Mouse (Mus musculus): ENCODE measurements around the gene Gm32717. TPM values are rescaled to one million over a fixed set of nuclear protein-coding genes. Genes with fewer than 3 reads are reported as not detected.
"Not testable (repeated sequence)": the region's sequence is repeated elsewhere in the genome, so short reads cannot be mapped to it uniquely, and the experiment has no call there.

Gene Gm32717
- 0.06 and 0.12 TPM in 2 replicates for polyA plus RNA-seq (2016; fragmentation: Nextera tagmentation; extraction: Ambion mirVana)

DNA sequence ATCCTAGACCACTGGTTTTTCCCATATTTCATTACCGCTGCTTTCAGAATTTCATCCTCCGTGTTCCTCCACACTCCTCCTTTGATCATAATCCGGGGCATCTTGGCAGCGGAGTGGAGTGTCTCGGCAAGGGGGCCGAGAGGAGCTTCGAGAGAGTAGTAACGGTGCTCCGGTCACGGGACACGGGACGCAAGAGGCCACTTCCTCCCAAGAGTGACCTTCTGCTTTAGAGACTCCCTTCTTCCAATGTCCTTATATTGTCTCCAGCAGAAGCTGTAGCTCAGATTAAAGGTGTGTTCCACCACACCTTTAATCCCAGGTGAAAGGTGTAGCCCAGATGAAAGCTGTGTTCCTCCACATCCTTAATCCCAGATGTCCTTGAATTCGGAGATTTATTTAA lies at the start of gene Gm32717:
Gene Gm32717 (minus strand): TSS at position 101 of the 400 bp plus-strand sequence.
- H3K36me3 ChIP-seq; H3K9me3 ChIP-seq; H3K27ac ChIP-seq; H3K4me1 ChIP-seq (replicated peaks); DNase-seq (ENCODE audit: low spot score); H3K4me3 ChIP-seq; H3K27me3 ChIP-seq (ENCODE audit: insufficient read depth, poor library complexity, severe bottlenecking): not testable (repeated sequence)
- WGBS, result no CpG with 5 or more reads among the region's 13 CpGs

DNA sequence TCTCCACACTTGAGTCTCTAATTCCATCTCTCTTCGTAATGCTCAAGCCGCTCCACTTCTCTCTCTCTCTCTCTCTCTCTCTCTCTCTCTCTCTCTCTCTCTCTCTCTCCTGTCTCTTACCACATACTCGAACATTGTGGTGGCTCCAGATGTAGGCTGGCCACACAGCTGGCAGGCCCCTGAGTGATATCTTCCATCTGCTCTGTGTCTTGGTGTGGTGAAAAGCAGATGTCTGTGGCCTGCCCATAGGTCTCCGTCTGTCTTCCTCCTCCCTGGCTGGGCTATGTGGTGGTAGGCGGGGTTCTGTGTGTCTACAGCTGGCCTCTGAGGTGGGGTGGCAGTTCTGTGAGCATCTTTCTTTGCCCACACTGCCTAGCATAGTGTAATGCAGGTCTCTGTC lies 42.4 kb upstream of the Gm32717 start:
- not testable (repeated sequence) for H3K27ac ChIP-seq; H3K9me3 ChIP-seq; H3K27me3 ChIP-seq (ENCODE audit: insufficient read depth, poor library complexity, severe bottlenecking); H3K4me1 ChIP-seq (replicated peaks); DNase-seq (ENCODE audit: low spot score); H3K4me3 ChIP-seq; H3K36me3 ChIP-seq
- 88% methylated on average over 3 of the region's 5 CpGs for WGBS

DNA sequence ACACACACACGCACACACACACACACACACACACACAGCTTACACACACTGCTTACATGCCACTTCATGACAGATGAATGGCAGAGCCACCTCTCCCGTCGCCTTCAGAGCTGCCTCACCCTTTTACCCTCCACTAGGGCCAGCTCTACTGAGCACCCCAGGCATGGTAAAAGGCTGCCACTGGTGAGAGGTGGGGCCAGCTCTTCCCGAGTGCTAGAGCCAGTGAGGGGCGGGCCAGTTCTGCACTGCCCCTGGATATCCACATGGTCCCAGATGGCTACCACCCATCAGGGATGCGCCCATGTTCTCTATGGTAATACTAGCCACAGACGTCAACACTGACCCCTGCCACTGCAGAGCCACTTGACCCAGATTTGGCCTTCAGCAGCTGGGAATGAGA lies 42.0 kb upstream of the Gm32717 start:
- not testable (repeated sequence) for H3K36me3 ChIP-seq; DNase-seq (ENCODE audit: low spot score); H3K9me3 ChIP-seq; H3K4me3 ChIP-seq; H3K27ac ChIP-seq; H3K4me1 ChIP-seq (replicated peaks); H3K27me3 ChIP-seq (ENCODE audit: insufficient read depth, poor library complexity, severe bottlenecking)
- WGBS, result 87% methylated on average over 7 of the region's 7 CpGs

DNA sequence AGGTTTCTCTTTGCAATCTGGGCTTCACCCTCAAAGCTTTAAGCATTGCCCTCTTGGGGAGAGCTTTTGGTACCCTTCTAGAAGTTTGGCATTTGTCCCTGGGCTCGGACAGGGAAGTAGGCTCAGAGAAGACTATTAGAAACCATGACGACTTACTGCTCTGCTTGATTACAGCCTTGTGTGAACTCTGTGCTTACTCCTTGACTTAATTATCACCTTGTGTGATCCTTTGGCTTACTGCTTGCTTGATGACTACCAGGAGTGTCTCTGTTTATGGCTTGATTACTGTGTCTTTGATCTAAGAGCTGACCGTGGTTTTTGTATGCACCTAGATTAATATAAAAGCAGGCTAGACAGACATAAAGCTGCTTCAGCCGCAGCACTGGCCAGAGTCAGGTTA lies 37.5 kb upstream of the Gm32717 start:
- no CpG with 5 or more reads among the region's 4 CpGs for WGBS
- H3K36me3 ChIP-seq; DNase-seq (ENCODE audit: low spot score); H3K4me1 ChIP-seq (replicated peaks); H3K27ac ChIP-seq; H3K27me3 ChIP-seq (ENCODE audit: insufficient read depth, poor library complexity, severe bottlenecking); H3K4me3 ChIP-seq; H3K9me3 ChIP-seq: not testable (repeated sequence)

DNA sequence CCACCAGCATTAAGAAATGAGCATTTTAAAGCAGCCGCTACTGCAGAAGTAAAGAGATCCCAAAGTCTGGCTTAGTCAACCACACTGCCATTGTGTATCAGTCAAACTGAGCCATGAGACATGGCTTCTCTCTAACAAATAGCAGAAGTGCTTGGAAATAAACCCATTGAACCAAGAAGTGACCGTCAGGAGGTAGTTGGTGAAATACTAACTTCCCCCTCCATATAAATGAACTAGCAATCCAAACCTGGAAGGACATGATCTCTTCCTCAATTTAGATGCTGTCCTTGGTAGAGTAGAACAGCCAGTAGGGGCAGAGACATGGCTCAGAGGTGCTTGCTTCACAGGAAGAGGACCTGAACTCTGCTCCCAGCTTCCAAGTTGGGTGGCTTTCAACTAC lies 30.8 kb upstream of the Gm32717 start:
- H3K27me3 ChIP-seq (ENCODE audit: insufficient read depth, poor library complexity, severe bottlenecking); H3K4me1 ChIP-seq (replicated peaks); H3K27ac ChIP-seq; H3K9me3 ChIP-seq; H3K36me3 ChIP-seq; DNase-seq (ENCODE audit: low spot score); H3K4me3 ChIP-seq: not testable (repeated sequence)
- WGBS, result 90% methylated on average over 1 of the region's 2 CpGs

DNA sequence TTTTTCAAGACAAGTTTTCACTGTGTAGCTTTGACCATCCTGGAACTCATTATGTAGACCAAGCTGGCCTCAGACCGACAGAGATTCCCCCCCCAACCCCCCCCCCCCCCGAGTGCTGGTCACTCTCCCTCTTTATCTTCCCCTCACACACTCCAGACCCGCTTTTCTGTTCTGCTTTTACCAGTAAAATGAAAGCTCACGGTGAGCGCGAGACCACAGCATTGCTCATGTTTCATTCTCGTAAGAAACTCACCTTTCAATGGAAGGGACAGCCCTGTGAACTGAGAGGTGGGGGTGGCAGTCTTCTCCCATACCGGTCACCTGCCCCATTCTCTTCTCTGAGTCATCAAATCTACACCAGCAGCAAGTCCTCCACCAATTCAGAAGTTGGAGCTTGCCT lies 28.2 kb upstream of the Gm32717 start:
- H3K36me3 ChIP-seq; H3K4me3 ChIP-seq; H3K27me3 ChIP-seq (ENCODE audit: insufficient read depth, poor library complexity, severe bottlenecking); H3K4me1 ChIP-seq (replicated peaks); H3K9me3 ChIP-seq; DNase-seq (ENCODE audit: low spot score); H3K27ac ChIP-seq: not testable (repeated sequence)
- WGBS, result 70% methylated on average over 2 of the region's 8 CpGs

DNA sequence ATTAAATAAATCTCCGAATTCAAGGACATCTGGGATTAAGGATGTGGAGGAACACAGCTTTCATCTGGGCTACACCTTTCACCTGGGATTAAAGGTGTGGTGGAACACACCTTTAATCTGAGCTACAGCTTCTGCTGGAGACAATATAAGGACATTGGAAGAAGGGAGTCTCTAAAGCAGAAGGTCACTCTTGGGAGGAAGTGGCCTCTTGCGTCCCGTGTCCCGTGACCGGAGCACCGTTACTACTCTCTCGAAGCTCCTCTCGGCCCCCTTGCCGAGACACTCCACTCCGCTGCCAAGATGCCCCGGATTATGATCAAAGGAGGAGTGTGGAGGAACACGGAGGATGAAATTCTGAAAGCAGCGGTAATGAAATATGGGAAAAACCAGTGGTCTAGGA lies 17.8 kb upstream of the Gm32717 start, which contains the start of gene Gm32802:
Gene Gm32802 (plus strand): TSS at position 301 of the 400 bp plus-strand sequence.
- H3K4me3 ChIP-seq; DNase-seq (ENCODE audit: low spot score); H3K9me3 ChIP-seq; H3K36me3 ChIP-seq; H3K27ac ChIP-seq; H3K27me3 ChIP-seq (ENCODE audit: insufficient read depth, poor library complexity, severe bottlenecking); H3K4me1 ChIP-seq (replicated peaks): not testable (repeated sequence)
- no CpG with 5 or more reads among the region's 13 CpGs for WGBS

DNA sequence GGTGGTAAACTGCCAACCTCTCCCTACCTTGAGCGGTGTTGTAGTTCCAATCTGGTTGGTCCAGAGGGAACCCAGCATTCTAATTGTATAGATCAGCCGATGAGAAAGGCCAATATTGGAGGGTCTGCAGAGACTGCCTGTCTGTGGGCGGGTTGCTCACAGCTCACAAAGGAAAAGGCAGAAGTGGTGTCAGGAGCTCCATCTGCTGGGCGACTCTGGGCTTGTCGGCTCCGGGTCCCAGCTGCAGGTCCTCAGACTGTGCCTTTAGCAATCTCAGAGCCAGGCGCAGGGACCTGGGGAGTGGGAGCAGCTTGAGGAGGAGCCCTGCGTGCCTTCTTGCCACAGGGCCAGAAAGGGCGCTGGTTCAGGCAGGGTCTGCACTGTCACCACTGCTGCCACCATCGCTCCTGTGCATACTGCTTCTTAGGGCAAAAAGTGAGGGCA lies 10.3 kb upstream of the Gm32717 start:
- Histone ChIP-seq H3K27ac (peak overlapping the region; percentile 56; the same call in 1 of the 2 replicates), H3K4me1 (replicated peaks) (0 out of 2 replicates have a peak, but pooled peaks cover 3% of the 10 kb centered on the region), H3K9me3 (no peaks in the 10 kb centered on the region), H3K4me3 (no peak overlapping the region), H3K36me3 (no peaks in the 10 kb centered on the region), H3K27me3 (ENCODE audit: insufficient read depth, poor library complexity, severe bottlenecking) (no peaks in the 10 kb centered on the region)
- WGBS, result 49% methylated on average over 10 of the region's 10 CpGs
- peak; percentile 75 for DNase-seq (ENCODE audit: low spot score)

DNA sequence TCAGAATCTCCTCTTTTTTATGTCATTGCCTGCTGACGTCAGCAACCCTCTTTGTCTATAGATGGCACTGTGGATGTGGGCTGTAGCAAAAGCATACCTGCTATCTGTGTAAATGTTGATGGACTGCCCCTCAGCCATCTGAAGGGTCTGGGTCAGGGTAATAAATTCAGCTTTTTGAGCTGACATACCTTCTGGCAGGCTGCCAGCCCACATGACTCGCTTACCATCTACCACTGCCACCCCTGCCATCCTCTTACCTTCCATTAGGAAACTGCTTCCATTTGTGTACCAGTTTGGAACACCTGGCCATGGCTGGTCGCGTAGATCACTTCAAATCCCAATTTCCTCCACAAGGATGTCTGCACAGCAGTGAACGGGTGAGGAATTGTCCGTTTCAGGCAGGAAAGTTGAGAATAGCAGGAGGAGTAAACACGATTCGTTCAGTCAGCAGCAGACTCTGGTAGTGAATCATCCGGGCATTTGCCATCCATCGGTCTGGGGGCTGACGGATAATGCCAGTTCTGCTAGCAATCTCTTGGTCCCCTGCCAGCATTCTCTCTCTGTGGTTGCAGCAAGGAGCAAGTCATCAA lies 8.5 kb upstream of the Gm32717 start:
- H3K27me3 ChIP-seq (ENCODE audit: insufficient read depth, poor library complexity, severe bottlenecking); H3K27ac ChIP-seq; H3K36me3 ChIP-seq; H3K4me1 ChIP-seq (replicated peaks); DNase-seq (ENCODE audit: low spot score); H3K4me3 ChIP-seq; H3K9me3 ChIP-seq: not testable (repeated sequence)
- 86% methylated on average over 11 of the region's 11 CpGs for WGBS

DNA sequence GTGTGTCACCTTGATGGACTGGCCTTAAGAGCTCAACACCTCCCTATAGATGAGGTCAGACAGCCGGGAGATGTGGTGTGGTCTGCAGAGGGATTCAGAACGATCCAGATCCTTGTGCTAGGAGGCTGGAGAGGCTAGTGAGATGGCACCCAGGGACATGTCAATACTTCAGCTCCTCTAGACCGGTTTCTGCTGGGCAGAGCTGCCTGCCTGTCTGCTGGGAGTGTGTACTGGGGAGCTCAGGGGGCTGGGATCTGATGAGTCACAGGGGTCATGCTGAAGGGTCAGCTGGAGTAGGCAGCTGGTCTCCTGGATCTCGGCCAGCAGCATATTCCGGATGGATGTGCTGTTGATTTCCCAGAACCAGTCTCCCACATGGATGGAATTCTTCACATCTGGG lies 8.0 kb downstream of the Gm32717 start:
- H3K27ac ChIP-seq, result not testable (repeated sequence)

DNA sequence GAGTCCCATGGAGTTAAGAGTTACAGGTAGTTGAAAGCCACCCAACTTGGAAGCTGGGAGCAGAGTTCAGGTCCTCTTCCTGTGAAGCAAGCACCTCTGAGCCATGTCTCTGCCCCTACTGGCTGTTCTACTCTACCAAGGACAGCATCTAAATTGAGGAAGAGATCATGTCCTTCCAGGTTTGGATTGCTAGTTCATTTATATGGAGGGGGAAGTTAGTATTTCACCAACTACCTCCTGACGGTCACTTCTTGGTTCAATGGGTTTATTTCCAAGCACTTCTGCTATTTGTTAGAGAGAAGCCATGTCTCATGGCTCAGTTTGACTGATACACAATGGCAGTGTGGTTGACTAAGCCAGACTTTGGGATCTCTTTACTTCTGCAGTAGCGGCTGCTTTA lies 13.0 kb downstream of the Gm32717 start:
- not testable (repeated sequence) for H3K27ac ChIP-seq; DNase-seq (ENCODE audit: low spot score); H3K36me3 ChIP-seq; H3K4me1 ChIP-seq (replicated peaks); H3K27me3 ChIP-seq (ENCODE audit: insufficient read depth, poor library complexity, severe bottlenecking); H3K9me3 ChIP-seq; H3K4me3 ChIP-seq
- 93% methylated on average over 1 of the region's 2 CpGs for WGBS

More for the DNA sequence above, 8.0 kb downstream of the Gm32717 start:
- not testable (repeated sequence) for H3K4me1 ChIP-seq (replicated peaks); DNase-seq (ENCODE audit: low spot score); H3K9me3 ChIP-seq; H3K27me3 ChIP-seq (ENCODE audit: insufficient read depth, poor library complexity, severe bottlenecking); H3K4me3 ChIP-seq; H3K36me3 ChIP-seq
- 85% methylated on average over 2 of the region's 5 CpGs for WGBS

DNA sequence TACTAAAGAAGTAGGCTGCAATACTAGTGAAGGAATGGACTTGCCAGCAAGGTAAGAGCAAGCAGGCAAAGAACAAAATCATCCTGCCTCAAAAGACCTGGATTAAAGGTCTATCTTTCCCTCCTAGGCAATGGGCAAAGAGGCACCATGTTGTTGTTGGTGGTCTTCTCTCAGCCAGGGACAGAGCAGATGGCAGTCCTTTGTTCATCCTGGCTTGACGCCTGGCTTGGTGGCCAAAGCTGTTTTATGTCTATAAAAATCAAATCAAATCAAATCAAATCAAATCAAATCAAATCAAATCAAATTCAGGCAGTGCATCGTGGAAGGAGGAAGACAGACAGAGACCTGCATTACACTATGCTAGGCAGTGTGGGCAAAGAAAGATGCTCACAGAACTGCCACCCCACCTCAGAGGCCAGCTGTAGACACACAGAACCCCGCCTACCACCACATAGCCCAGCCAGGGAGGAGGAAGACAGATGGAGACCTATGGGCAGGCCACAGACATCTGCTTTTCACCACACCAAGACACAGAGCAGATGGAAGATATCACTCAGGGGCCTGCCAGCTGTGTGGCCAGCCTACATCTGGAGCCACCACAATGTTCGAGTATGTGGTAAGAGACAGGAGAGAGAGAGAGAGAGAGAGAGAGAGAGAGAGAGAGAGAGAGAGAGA lies 24.7 kb downstream of the Gm32717 start:
- not testable (repeated sequence) for H3K4me1 ChIP-seq (replicated peaks); H3K4me3 ChIP-seq; H3K27ac ChIP-seq; DNase-seq (ENCODE audit: low spot score); H3K9me3 ChIP-seq; H3K36me3 ChIP-seq; H3K27me3 ChIP-seq (ENCODE audit: insufficient read depth, poor library complexity, severe bottlenecking)
- 86% methylated on average over 2 of the region's 4 CpGs for WGBS

DNA sequence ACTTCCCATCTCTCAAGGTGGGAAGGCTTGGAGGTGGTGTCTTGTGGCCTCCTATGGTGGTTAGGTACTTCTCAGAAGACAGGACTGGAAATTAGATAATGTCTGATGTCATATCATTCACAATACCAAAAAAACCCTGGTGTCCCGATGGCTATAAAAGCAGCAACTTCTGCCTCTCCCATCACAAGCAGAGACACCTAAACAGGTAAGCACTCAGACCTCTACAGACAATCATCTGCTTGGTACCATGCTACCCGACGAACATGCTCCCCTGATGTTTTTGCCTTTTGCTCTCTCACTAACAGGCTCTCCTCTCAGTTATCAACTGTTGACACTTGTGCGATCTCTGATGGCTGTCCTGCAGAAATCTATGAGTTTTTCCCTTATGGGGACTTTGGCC lies 35.9 kb downstream of the Gm32717 start, which contains the start of gene Il22:
Gene Il22 (plus strand): TSS at position 301 of the 400 bp plus-strand sequence.
- H3K27ac ChIP-seq, result no peak within 1 kb of the TSS
- no peaks in the 10 kb centered on the region for H3K4me1 ChIP-seq (replicated peaks)
- no peak for DNase-seq (ENCODE audit: low spot score)
- 94% methylated on average over 4 of the region's 4 CpGs for WGBS
- no peaks in the 10 kb centered on the region for H3K9me3 ChIP-seq
- no peaks in the 10 kb centered on the region for H3K27me3 ChIP-seq (ENCODE audit: insufficient read depth, poor library complexity, severe bottlenecking)
- no peak within 1 kb of the TSS for H3K4me3 ChIP-seq
- H3K36me3 ChIP-seq, result no peaks in the 10 kb centered on the region

Data from hindbrain, embryonic 10.5 days (tissue).